Comparison of ENCODE assay signal across 22 mouse cellular contexts in the genomic region with DNA sequence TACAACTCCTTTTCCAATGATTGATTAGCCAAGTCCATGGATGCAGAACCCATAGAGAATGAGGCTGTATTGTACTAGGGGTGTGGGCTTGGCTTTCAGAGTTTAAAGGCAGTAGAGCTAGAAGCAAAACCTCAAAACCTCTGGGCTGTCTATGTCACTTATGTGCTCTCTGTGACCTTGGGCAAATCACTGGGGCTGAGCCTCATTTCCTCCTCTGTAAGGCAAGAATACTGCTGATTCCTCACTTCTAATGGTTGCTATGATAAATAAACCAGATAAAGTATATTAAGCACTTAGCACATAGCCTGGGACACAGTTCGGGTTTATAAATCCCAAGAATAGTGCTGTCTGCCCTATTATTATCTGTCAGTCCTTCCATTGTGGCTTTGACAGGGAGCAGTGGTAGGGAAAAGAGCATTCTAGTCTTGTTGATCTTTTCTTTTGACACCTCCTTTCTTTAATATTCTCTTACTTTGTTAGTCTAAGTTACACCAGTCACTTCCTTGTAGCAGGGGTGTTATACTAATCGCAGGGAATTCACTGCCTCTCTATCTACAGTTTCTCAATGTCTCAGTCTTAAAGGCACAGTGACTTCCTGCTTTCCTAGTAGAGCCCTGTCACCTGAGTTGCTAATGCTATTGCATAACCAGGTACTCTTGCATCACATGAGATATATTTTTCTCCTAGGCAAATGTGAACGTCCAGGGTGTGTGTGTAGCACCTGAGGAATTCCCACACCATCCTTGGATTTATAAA. TPM values are rescaled to one million over a fixed set of nuclear protein-coding genes. Genes with fewer than 3 reads are reported as not detected.
DNase-seq lines count a peak whose midpoint lies in the region; ATAC-seq and TF ChIP-seq lines count a peak whose summit lies in the region.
"Had no signal": no experiment of that assay in that cellular context is flagged by ENCODE, and none has a peak within 500 bp of the region (broad histone marks: within the 10 kb centered on the region; RNA-seq: fewer than 3 reads in every experiment).

No protein-coding gene starts in this region.

- no peaks in the 10 kb centered on the region for H3K27me3 ChIP-seq in liver, adult 2 months (ENCODE audit: control insufficient read depth, insufficient read depth, low read length)
- no peaks in the 10 kb centered on the region for H3K27me3 ChIP-seq in liver, embryonic 11.5 days (replicated peaks; ENCODE audit: control insufficient read depth, insufficient read depth, low read length)
- H3K27me3 ChIP-seq in MEL (ENCODE audit: control insufficient read depth in 1 of 2, insufficient read depth in 2 of 2, low read length in 2 of 2), result no peaks in the 10 kb centered on the region
- H3K27me3 ChIP-seq: forebrain, embryonic 13.5 days; liver, embryonic 15.5 days; midbrain, embryonic 15.5 days had no signal

- no peak overlapping the region for H3K27ac ChIP-seq in liver, adult 2 months (replicated peaks; ENCODE audit: insufficient read depth, low read depth, low read length)
- H3K27ac ChIP-seq in liver, embryonic 11.5 days (ENCODE audit: low read depth, low read length), result no peak overlapping the region
- peak overlapping the region; percentile 83 for H3K27ac ChIP-seq in MEL (ENCODE audit: control insufficient read depth, low read depth, low read length)
- H3K27ac ChIP-seq: forebrain, embryonic 13.5 days; heart, embryonic 10.5 days; hindbrain, embryonic 10.5 days; hindbrain, postnatal 0 days; left cerebral cortex, adult 2 months; midbrain, embryonic 15.5 days had no signal

- no peaks in the 10 kb centered on the region for H3K36me3 ChIP-seq in liver, adult 2 months (ENCODE audit: control insufficient read depth, insufficient read depth, low read length)
- H3K36me3 ChIP-seq in liver, embryonic 11.5 days (ENCODE audit: control insufficient read depth, insufficient read depth, low read length), result no peaks in the 10 kb centered on the region
- H3K36me3 ChIP-seq in MEL (ENCODE audit: control insufficient read depth in 1 of 2, insufficient read depth in 2 of 2, low read length in 2 of 2), result peaks cover 0 to 48% of the 10 kb centered on the region in 2 experiments; a peak in 2 of 4 replicates
- H3K36me3 ChIP-seq: G1E; heart, embryonic 10.5 days; hindbrain, embryonic 10.5 days; liver, embryonic 15.5 days; midbrain, embryonic 15.5 days had no signal

- 27% methylated on average over 3 of the region's 3 CpGs for WGBS in liver, adult 2 months
- whole genome bisulfite sequencing in liver, embryonic 11.5 days, result 44% methylated on average over 3 of the region's 3 CpGs

- DNase-seq in liver, adult 2 months (ENCODE audit: extremely low read depth, low read depth, low spot score), result peak; percentile 69
- no peak for DNase-seq in liver, embryonic 11.5 days (ENCODE audit: low spot score)
- DNase-seq in MEL (ENCODE audit: low read depth, low spot score), result peak; percentile 81
- DNase-seq in right cerebral cortex, adult 18-20 months, result no peak
- DNase-seq in urinary bladder, postnatal 36 days (ENCODE audit: low spot score in 2 of 2), result no peak
- no peak for DNase-seq in layer of hippocampus, adult 8-10 months (ENCODE audit: low spot score in 2 of 2)
- DNase-seq: adrenal gland, postnatal 36 days; cerebellum, adult 11-12 months; cerebellum, postnatal 25 days; gastrocnemius, postnatal 10 days; kidney, adult 8-10 months; kidney, postnatal 25 days had no signal

- no peak for ATAC-seq in liver, embryonic 11.5 days (replicated peaks; ENCODE audit: low FRiP score)
- ATAC-seq in granulocyte monocyte progenitor cell, adult 5-6 weeks (replicated peaks; ENCODE audit: poor library complexity, severe bottlenecking), result peak; percentile 68
- peak; percentile 69; the same call in 1 of the 2 replicates for ATAC-seq in neutrophil, adult 5-6 weeks (ENCODE audit: extremely low read depth, insufficient number of reproducible peaks, low FRiP score, poor library complexity, severe bottlenecking)
- ATAC-seq: forebrain, embryonic 13.5 days; hindbrain, postnatal 0 days; midbrain, embryonic 15.5 days had no signal

- no peaks in the 10 kb centered on the region for H3K9me3 ChIP-seq in liver, embryonic 11.5 days (ENCODE audit: control insufficient read depth, low read length)
- H3K9me3 ChIP-seq in MEL (replicated peaks; ENCODE audit: insufficient read depth, low read length), result no peaks in the 10 kb centered on the region
- H3K9me3 ChIP-seq: forebrain, embryonic 13.5 days; heart, embryonic 10.5 days; hindbrain, embryonic 10.5 days; liver, embryonic 15.5 days; midbrain, embryonic 15.5 days had no signal

- no peaks in the 10 kb centered on the region for H3K79me2 ChIP-seq in liver, adult 2 months (ENCODE audit: control insufficient read depth, insufficient read depth, low read length)
- no peaks in the 10 kb centered on the region for H3K79me2 ChIP-seq in MEL (ENCODE audit: control insufficient read depth, insufficient read depth, low read length, poor library complexity)

- no peak for TF ChIP-seq CTCF in liver, adult 2 months (IDR thresholded peaks at IDR 0.05; ENCODE audit: low read depth, low read length)
- no peak for TF ChIP-seq CTCF in MEL (IDR thresholded peaks at IDR 0.05 in 2 of 3, conservative IDR thresholded peaks at IDR 0.05 in 1 of 3; ENCODE audit: control insufficient read depth in 1 of 3, insufficient read depth in 1 of 3, low read depth in 2 of 3, low read length in 3 of 3, poor library complexity in 1 of 3, severe bottlenecking in 1 of 3)

- TF ChIP-seq EP300 in MEL (IDR thresholded peaks at IDR 0.05; ENCODE audit: low read depth in 1 of 2, low read length in 2 of 2), result peak; percentile 68 to 73; a peak in 3 of 4 replicates

- TF ChIP-seq RAD21 in MEL (IDR thresholded peaks at IDR 0.05; ENCODE audit: low read depth, low read length), result no peak

- H3K4me1 ChIP-seq in liver, adult 2 months (ENCODE audit: control insufficient read depth, insufficient read depth, low read length), result peaks cover 3% of the 10 kb centered on the region; the same call in 1 of the 2 replicates
- peaks cover 10% of the 10 kb centered on the region for H3K4me1 ChIP-seq in liver, embryonic 11.5 days (replicated peaks; ENCODE audit: control insufficient read depth, insufficient read depth, low read length)
- H3K4me1 ChIP-seq in MEL (ENCODE audit: control insufficient read depth in 1 of 2, insufficient read depth in 2 of 2, low read length in 2 of 2), result peaks cover 32 to 42% of the 10 kb centered on the region in 2 experiments
- H3K4me1 ChIP-seq: forebrain, embryonic 13.5 days; heart, embryonic 10.5 days; hindbrain, embryonic 10.5 days; midbrain, embryonic 15.5 days had no signal

- H3K9ac ChIP-seq in liver, adult 2 months (ENCODE audit: low read depth, low read length), result no peak overlapping the region
- no peak overlapping the region for H3K9ac ChIP-seq in liver, embryonic 11.5 days (ENCODE audit: low read depth, low read length)
- peak overlapping the region; percentile 52 for H3K9ac ChIP-seq in MEL (ENCODE audit: control insufficient read depth, low read depth, low read length, poor library complexity, severe bottlenecking)
- H3K9ac ChIP-seq: forebrain, embryonic 13.5 days; liver, embryonic 15.5 days; midbrain, embryonic 15.5 days had no signal

- TF ChIP-seq POLR2A in liver, adult 2 months (IDR thresholded peaks at IDR 0.05; ENCODE audit: extremely low read depth, insufficient read depth, low read length), result no peak
- peak in 1 of 2 experiments; percentile 38; a peak in 1 of 4 replicates for TF ChIP-seq POLR2A in MEL (IDR thresholded peaks at IDR 0.05; ENCODE audit: control insufficient read depth in 1 of 2, insufficient read depth in 1 of 2, low read depth in 1 of 2, low read length in 2 of 2, poor library complexity in 1 of 2)

- H3K4me3 ChIP-seq in liver, adult 2 months (ENCODE audit: insufficient read depth, low read depth, low read length), result no peak overlapping the region
- H3K4me3 ChIP-seq in liver, embryonic 11.5 days (ENCODE audit: low read depth, low read length), result no peak overlapping the region
- peak overlapping the region in 1 of 2 experiments; percentile 34; a peak in 2 of 4 replicates for H3K4me3 ChIP-seq in MEL (ENCODE audit: control insufficient read depth in 1 of 2, insufficient read depth in 1 of 2, low read depth in 2 of 2, low read length in 2 of 2)
- H3K4me3 ChIP-seq: forebrain, embryonic 13.5 days; heart, embryonic 10.5 days; hindbrain, embryonic 10.5 days; left cerebral cortex, adult 2 months; liver, embryonic 15.5 days; midbrain, embryonic 15.5 days had no signal

- H3K4me2 ChIP-seq in liver, embryonic 11.5 days, result no peak overlapping the region
- H3K4me2 ChIP-seq: forebrain, embryonic 13.5 days; liver, embryonic 15.5 days; midbrain, embryonic 15.5 days had no signal

TF ChIP-seq in MEL, 35 proteins besides CTCF, POLR2A, EP300 and RAD21 (continues in another document):
- TF ChIP-seq MYB (IDR thresholded peaks at IDR 0.05; ENCODE audit: low read depth, low read length) (no peak), POLR2AphosphoS2 (IDR thresholded peaks at IDR 0.05; ENCODE audit: low read length) (no peak), USF2 (IDR thresholded peaks at IDR 0.05; ENCODE audit: borderline replicate concordance in 1 of 2, insufficient read depth in 1 of 2, low read depth in 1 of 2, low read length in 2 of 2) (no peak), MAX (IDR thresholded peaks at IDR 0.05; ENCODE audit: low read length) (0 out of 2 replicates have a peak, but pooled peaks have one; percentile 23)

RNA-seq across cellular contexts. Expression of a gene that starts 12.0 kb away (rescaled TPM):
- 5.2 and 6.8 TPM in 2 replicates for total RNA-seq in liver, adult 2 months (2014; rRNA removed)
- polyA plus RNA-seq in liver, adult 2 months (2012; rRNA removed), result 6.8 and 7.8 TPM in 2 replicates
- polyA plus RNA-seq in liver, embryonic 11.5 days (2014; fragmentation: Nextera tagmentation; extraction: Ambion mirVana), result 9.3 TPM in 2 replicates
- total RNA-seq in MEL (2012; rRNA removed), result 15.9 and 20.2 TPM in 2 replicates
- 10 to 100 TPM; 41.7 to 81.1 TPM for polyA plus RNA-seq in MEL (2012; ENCODE audit: insufficient read depth in 1 of 2, insufficient read length in 2 of 2, low read depth in 1 of 2, low replicate concordance in 2 of 2, missing spikeins in 1 of 2)
- 0.36 and 1.7 TPM in 2 replicates for total RNA-seq in granulocyte monocyte progenitor cell, adult 5-6 weeks (2014; fragmentation: Nextera tagmentation)
- total RNA-seq in granulocyte monocyte progenitor cell, adult 5-6 weeks (2017), result 0.43 and 0.46 TPM in 2 replicates
- 8.1 and 10.7 TPM in 2 replicates for total RNA-seq in neutrophil, adult 5-6 weeks (2017)
- total RNA-seq in layer of hippocampus, adult 8-10 months (2022), result 10 to 100 TPM in 3 of 4 experiments, 1 to 10 TPM in 1; 8.2 to 11.1 (median 10.2) TPM
- total RNA-seq: G1E had no signal
- polyA plus RNA-seq: G1E had no signal

RNA-seq across cellular contexts. Expression of a gene that starts 18.1 kb away (rescaled TPM):
- 17.9 and 19.9 TPM in 2 replicates for total RNA-seq in liver, adult 2 months (2014; rRNA removed)
- 18.3 and 29.7 TPM in 2 replicates for polyA plus RNA-seq in liver, adult 2 months (2012; rRNA removed)
- polyA plus RNA-seq in liver, embryonic 11.5 days (2014; fragmentation: Nextera tagmentation; extraction: Ambion mirVana), result 49.0 and 52.3 TPM in 2 replicates
- 21.5 and 23.3 TPM in 2 replicates for total RNA-seq in MEL (2012; rRNA removed)
- polyA plus RNA-seq in MEL (2012; ENCODE audit: insufficient read depth in 1 of 2, insufficient read length in 2 of 2, low read depth in 1 of 2, low replicate concordance in 2 of 2, missing spikeins in 1 of 2), result 10 to 100 TPM in 1 of 2 experiments, not detected in 1; 33.5 TPM
- total RNA-seq in granulocyte monocyte progenitor cell, adult 5-6 weeks (2014; fragmentation: Nextera tagmentation), result 1.7 TPM in 1 of 2 replicates, not detected in the other
- 0.88 TPM in 1 of 2 replicates, not detected in the other for total RNA-seq in granulocyte monocyte progenitor cell, adult 5-6 weeks (2017)
- total RNA-seq in neutrophil, adult 5-6 weeks (2017), result not detected in 2 replicates
- 10 to 100 TPM; 10.4 to 14.4 (median 12.2) TPM for total RNA-seq in layer of hippocampus, adult 8-10 months (2022)
- total RNA-seq: G1E had no signal
- polyA plus RNA-seq: G1E had no signal

Comparison
In these comparisons a context has a peak if more than half of its experiments do, and no peak if none do; other contexts are left out.
1. DNase-seq: peak in liver, adult 2 months (single experiment) and MEL (single experiment); none in liver, embryonic 11.5 days (single experiment), right cerebral cortex, adult 18-20 months (single experiment), urinary bladder, postnatal 36 days (0 of 2) and layer of hippocampus, adult 8-10 months (0 of 2).